Mouse (Mus musculus): ENCODE results near the gene Msl2.

DNA sequence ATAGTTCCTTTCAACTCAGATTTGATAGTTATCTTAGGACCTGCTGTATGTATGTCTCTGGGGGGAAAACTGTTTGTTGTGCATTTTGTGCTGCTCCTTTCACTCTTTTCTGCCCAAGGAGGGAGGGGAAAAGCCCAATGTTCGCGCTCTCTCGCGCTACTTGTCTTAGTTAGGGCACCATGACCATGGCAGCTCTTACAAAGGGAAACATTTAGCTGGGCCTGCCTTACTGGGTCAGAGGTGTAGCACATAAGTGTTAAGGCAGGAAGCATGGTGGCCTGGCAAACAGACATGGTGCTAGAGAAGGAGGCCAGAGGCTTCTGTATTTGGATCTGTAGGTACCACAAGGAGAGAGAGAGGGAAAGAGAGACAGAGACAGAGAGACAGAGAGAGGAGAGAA lies 4.7 kb downstream of the Msl2 start:
- no peak for TF ChIP-seq POLR2A (IDR thresholded peaks at IDR 0.05; ENCODE audit: extremely low read depth, insufficient read depth, low read length)
- no peak for TF ChIP-seq CTCF (IDR thresholded peaks at IDR 0.05; ENCODE audit: low read depth, low read length)

Data from liver, adult 2 months (tissue).